17 mouse cellular contexts compared by ENCODE assay signal in the genomic region with DNA sequence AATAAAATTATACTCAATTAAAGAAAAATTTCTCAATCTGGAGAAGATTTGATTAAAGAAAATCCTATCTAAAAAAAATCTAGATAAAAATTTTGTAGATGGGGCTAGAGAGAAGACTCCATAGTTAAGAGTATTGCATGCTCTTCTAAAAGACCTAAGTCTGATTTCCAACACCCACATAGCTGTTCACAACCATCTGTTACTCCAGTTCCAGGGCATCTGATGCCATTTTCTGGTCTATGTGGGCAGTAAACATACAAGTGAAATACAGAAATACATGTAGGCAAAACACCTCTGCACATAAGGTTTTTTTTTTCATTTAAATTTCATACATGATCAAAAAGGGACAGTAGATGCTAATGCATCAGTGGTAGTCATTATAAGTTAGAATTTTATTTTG.
DNase-seq lines count a peak whose midpoint lies in the region.
"Had no signal": no experiment of that assay in that cellular context is flagged by ENCODE, and none has a peak within 500 bp of the region (broad histone marks: within the 10 kb centered on the region; RNA-seq: fewer than 3 reads in every experiment).

No protein-coding gene starts in this region.

- peak; percentile 33 for DNase-seq in layer of hippocampus, adult 9-11 months
- DNase-seq in layer of hippocampus, adult 9-10 months (ENCODE audit: low spot score): no peak
- DNase-seq in brain, adult 2 months (ENCODE audit: low read depth, low spot score): peak; percentile 58
- peak; percentile 42 for DNase-seq in telencephalon, adult 2 months (ENCODE audit: low read depth, low spot score)
- DNase-seq in right cerebral cortex, postnatal 14 days: no peak
- no peak for DNase-seq in frontal cortex, postnatal 10 days (ENCODE audit: low spot score in 2 of 2)
- DNase-seq: adrenal gland, adult 2 months; adrenal gland, adult 8-10 months; adrenal gland, postnatal 10 days; adrenal gland, postnatal 14 days; adrenal gland, postnatal 25 days; adrenal gland, postnatal 36 days; B cell, adult 2 months; cerebellum, adult 11 months; cerebellum, adult 11-12 months; cerebellum, adult 18-20 months; cerebellum, adult 2 months had no signal

Comparison
In these comparisons a context has a peak if more than half of its experiments do, and no peak if none do; other contexts are left out.
1. DNase-seq: peak in layer of hippocampus, adult 9-11 months (single experiment), brain, adult 2 months (single experiment) and telencephalon, adult 2 months (single experiment); none in layer of hippocampus, adult 9-10 months (single experiment), right cerebral cortex, postnatal 14 days (single experiment) and frontal cortex, postnatal 10 days (0 of 2).